Mouse (Mus musculus) G1E (cell line): ENCODE measurements at regions not wholly inside any gene's neighbourhood (a gene's known extent, or its start where the extent isn't known, plus 50 kb on each side); places are given as distances from the start of the nearest gene placed in this dataset.

Experiments
- CTCF ChIP-seq: IDR thresholded peaks from 2 replicates; pipeline ENCODE4 v1.5.1; 2012; ENCODE audit warnings: low read depth, low read length, inconsistent platforms, mixed read lengths
- GATA1 ChIP-seq: IDR thresholded peaks from 2 replicates; pipeline ENCODE4 v1.6.1; 2012; ENCODE audit warnings: borderline replicate concordance, low read length, inconsistent platforms, mixed read lengths
- GATA2 ChIP-seq: IDR thresholded peaks from 2 replicates; pipeline ENCODE4 v1.6.1; 2012; ENCODE audit warnings: low read depth, low read length, inconsistent platforms, borderline replicate concordance
- POLR2AphosphoS5 ChIP-seq: IDR thresholded peaks from 2 replicates; pipeline ENCODE4 v1.6.1; 2012; ENCODE audit warnings: low read depth, low read length, inconsistent platforms; ENCODE audit not compliant: insufficient replicate concordance
- TAL1 ChIP-seq: conservative IDR thresholded peaks from 2 replicates; pipeline ENCODE4 v1.6.1; 2012; ENCODE audit warnings: low read depth, low read length, inconsistent platforms, mixed read lengths

GRCm38 (mm10) chr19:60386563-60387241, 81.4 kb downstream of the Prlhr start:
- TF ChIP-seq CTCF (no peak), POLR2AphosphoS5 (no peak), GATA1 (no peak), TAL1 (no peak), GATA2 (no peak)
